Mouse (Mus musculus) urinary bladder, postnatal 14 days (tissue): ENCODE measurements at regions not wholly inside any gene's neighbourhood (a gene's known extent, or its start where the extent isn't known, plus 50 kb on each side); places are given as distances from the start of the nearest gene placed in this dataset.

Source experiments
- DNase-seq: peaks from one replicate; pipeline ENCODE4 v3.0.0; 2021; ENCODE audit warnings: low spot score

GRCm38 (mm10) chr5:111659229-111659628, 74.5 kb upstream of the Gm26897 start:
- DNase-seq, result no peak

GRCm38 (mm10) chr5:111660447-111660846, 73.3 kb upstream of the Gm26897 start:
- DNase-seq, result no peak

- no peak for DNase-seq
Measured at GRCm38 (mm10) chr5:111660968-111661367, 72.8 kb upstream of the Gm26897 start.

- DNase-seq, result no peak
Measured at GRCm38 (mm10) chr5:111661971-111662370, 71.8 kb upstream of the Gm26897 start.

GRCm38 (mm10) chr5:111663831-111664230, 69.9 kb upstream of the Gm26897 start:
- no peak for DNase-seq

- no peak for DNase-seq
Measured at GRCm38 (mm10) chr5:111665406-111665805, 68.3 kb upstream of the Gm26897 start.

- DNase-seq, result no peak
Measured at GRCm38 (mm10) chr5:111666007-111666406, 67.7 kb upstream of the Gm26897 start.

- no peak for DNase-seq
Measured at GRCm38 (mm10) chr5:111667901-111668300, 65.8 kb upstream of the Gm26897 start.

- DNase-seq, result no peak
Measured at GRCm38 (mm10) chr5:111669139-111669538, 64.6 kb upstream of the Gm26897 start.

GRCm38 (mm10) chr5:111671762-111672161, 62.0 kb upstream of the Gm26897 start:
- DNase-seq, result peak; percentile 56

- DNase-seq, result no peak
Measured at GRCm38 (mm10) chr5:111674976-111675672, 58.6 kb upstream of the Gm26897 start.

- DNase-seq, result peak; percentile 73
Measured at GRCm38 (mm10) chr5:111675673-111676261, 58.0 kb upstream of the Gm26897 start.

- no peak for DNase-seq
Measured at GRCm38 (mm10) chr5:111677847-111678311, 55.8 kb upstream of the Gm26897 start.

- DNase-seq, result no peak
Measured at GRCm38 (mm10) chr5:111678496-111678895, 55.2 kb upstream of the Gm26897 start.

- no peak for DNase-seq
Measured at GRCm38 (mm10) chr5:111681362-111682028, 52.2 kb upstream of the Gm26897 start.

- DNase-seq, result peak; percentile 36
Measured at GRCm38 (mm10) chr5:111682899-111683298, 50.8 kb upstream of the Gm26897 start.
